Mouse (Mus musculus): ENCODE results near the gene Ackr3.

Gene Ackr3

GRCm38 (mm10) chr1:90204821-90205220 is 1.0 kb downstream of the Ackr3 start:
- no peak for DNase-seq (ENCODE audit: low read depth, low spot score)

GRCm38 (mm10) chr1:90205223-90205622 is 1.4 kb downstream of the Ackr3 start:
- DNase-seq (ENCODE audit: low read depth, low spot score) = no peak

- no peak for DNase-seq (ENCODE audit: low read depth, low spot score)
Measured at GRCm38 (mm10) chr1:90206684-90207083, 2.9 kb downstream of the Ackr3 start.

- no peak for DNase-seq (ENCODE audit: low read depth, low spot score)
Measured at GRCm38 (mm10) chr1:90207279-90207678, 3.5 kb downstream of the Ackr3 start.

- DNase-seq (ENCODE audit: low read depth, low spot score) = no peak
Measured at GRCm38 (mm10) chr1:90207739-90208502, 4.1 kb downstream of the Ackr3 start.

GRCm38 (mm10) chr1:90208503-90208860 is 4.7 kb downstream of the Ackr3 start:
- DNase-seq (ENCODE audit: low read depth, low spot score) = no peak

- no peak for DNase-seq (ENCODE audit: low read depth, low spot score)
Measured at GRCm38 (mm10) chr1:90209069-90209468, 5.3 kb downstream of the Ackr3 start.

- no peak for DNase-seq (ENCODE audit: low read depth, low spot score)
Measured at GRCm38 (mm10) chr1:90209741-90210140, 6.0 kb downstream of the Ackr3 start.

- DNase-seq (ENCODE audit: low read depth, low spot score) = no peak
Measured at GRCm38 (mm10) chr1:90210346-90210745, 6.6 kb downstream of the Ackr3 start.

- DNase-seq (ENCODE audit: low read depth, low spot score) = no peak
Measured at GRCm38 (mm10) chr1:90210761-90211160, 7.0 kb downstream of the Ackr3 start.

GRCm38 (mm10) chr1:90212376-90212775 is 8.6 kb downstream of the Ackr3 start:
- DNase-seq (ENCODE audit: low read depth, low spot score) = no peak

GRCm38 (mm10) chr1:90212901-90213300 is 9.1 kb downstream of the Ackr3 start:
- DNase-seq (ENCODE audit: low read depth, low spot score) = no peak

- no peak for DNase-seq (ENCODE audit: low read depth, low spot score)
Measured at GRCm38 (mm10) chr1:90214021-90214420, 10.2 kb downstream of the Ackr3 start.

GRCm38 (mm10) chr1:90214926-90215325 is 11.1 kb downstream of the Ackr3 start:
- DNase-seq (ENCODE audit: low read depth, low spot score) = no peak

- DNase-seq (ENCODE audit: low read depth, low spot score) = no peak
Measured at GRCm38 (mm10) chr1:90215881-90216280, 12.1 kb downstream of the Ackr3 start.

GRCm38 (mm10) chr1:90216395-90216794 is 12.6 kb downstream of the Ackr3 start:
- DNase-seq (ENCODE audit: low read depth, low spot score) = no peak

GRCm38 (mm10) chr1:90220280-90220679 is 16.5 kb downstream of the Ackr3 start:
- no peak for DNase-seq (ENCODE audit: low read depth, low spot score)

GRCm38 (mm10) chr1:90220844-90221243 is 17.1 kb downstream of the Ackr3 start:
- DNase-seq (ENCODE audit: low read depth, low spot score) = no peak

- no peak for DNase-seq (ENCODE audit: low read depth, low spot score)
Measured at GRCm38 (mm10) chr1:90221811-90222361, 18.1 kb downstream of the Ackr3 start.

GRCm38 (mm10) chr1:90222427-90222901 is 18.7 kb downstream of the Ackr3 start:
- no peak for DNase-seq (ENCODE audit: low read depth, low spot score)

GRCm38 (mm10) chr1:90223006-90223405 is 19.2 kb downstream of the Ackr3 start:
- no peak for DNase-seq (ENCODE audit: low read depth, low spot score)

- no peak for DNase-seq (ENCODE audit: low read depth, low spot score)
Measured at GRCm38 (mm10) chr1:90225603-90226254, 21.9 kb downstream of the Ackr3 start.
